Mouse (Mus musculus): ENCODE results near the gene Krt7. TPM values are rescaled to one million over a fixed set of nuclear protein-coding genes. Genes with fewer than 3 reads are reported as not detected.

Krt7 gene
- polyA plus RNA-seq, 2 experiments = 0.85 to 1.5 TPM

DNA sequence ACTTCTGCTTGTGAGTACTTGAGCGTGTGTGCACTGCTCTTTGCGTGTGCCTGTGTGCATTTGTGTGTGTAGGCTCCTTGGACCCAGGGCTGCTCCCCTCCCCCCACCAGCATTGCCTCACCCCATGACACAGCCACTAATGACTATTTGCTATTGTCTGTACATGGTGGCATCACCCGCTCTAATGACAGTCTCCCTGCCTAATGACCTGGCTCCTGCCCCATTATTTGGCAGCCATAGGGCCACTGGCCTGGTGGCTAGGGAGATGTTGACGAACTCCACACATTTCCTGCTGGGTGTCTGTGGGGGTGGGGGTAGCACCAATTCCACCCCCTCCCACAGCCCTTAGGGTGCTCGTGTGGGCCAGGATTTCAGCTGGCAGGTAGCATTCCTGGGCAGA lies 32.2 kb upstream of the Krt7 start:
- no peak overlapping the region for H3K27ac ChIP-seq

DNA sequence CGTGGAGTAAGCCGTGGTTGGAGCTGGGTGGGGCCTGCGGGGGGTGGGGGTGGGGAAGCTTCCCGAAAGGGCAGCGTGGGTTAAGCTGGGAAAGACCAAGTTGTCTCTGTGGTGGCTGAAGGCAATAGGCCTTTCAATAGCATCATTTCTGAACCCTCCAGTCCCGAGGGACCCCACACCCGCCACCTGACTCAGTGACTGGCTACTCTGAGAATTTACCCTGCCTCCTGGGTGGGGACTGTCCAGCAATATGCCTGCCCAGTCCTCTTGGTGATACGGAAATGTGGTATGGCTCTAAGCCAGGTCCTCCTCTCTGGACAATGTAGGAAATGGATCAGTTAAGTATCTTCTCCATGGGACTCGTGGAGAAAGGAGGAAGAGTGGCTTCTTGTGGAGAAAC lies 29.1 kb upstream of the Krt7 start:
- ATAC-seq (ENCODE audit: insufficient read depth) = no peak
- Histone ChIP-seq H3K4me1 (replicated peaks; ENCODE audit: control insufficient read depth in 2 of 2, insufficient read depth in 2 of 2, low read length in 1 of 2) (0 out of 4 replicates have a peak, but pooled peaks cover 0 to 2% of the 10 kb centered on the region in 2 experiments), H3K36me3 (replicated peaks; ENCODE audit: control insufficient read depth, insufficient read depth, low read depth) (no peaks in the 10 kb centered on the region), H3K9ac (replicated peaks) (no peak overlapping the region), H3K4me3 (ENCODE audit: insufficient read depth in 1 of 2, low read depth in 2 of 2, low read length in 2 of 2) (no peak overlapping the region), H3K27ac (no peak overlapping the region), H3K9me3 (ENCODE audit: control insufficient read depth, low read length) (no peaks in the 10 kb centered on the region), H3K4me2 (ENCODE audit: low read depth) (no peak overlapping the region), H3K27me3 (ENCODE audit: control insufficient read depth, insufficient read depth, low read length) (no peaks in the 10 kb centered on the region)
- no peak for DNase-seq (ENCODE audit: low read depth in 3 of 3, low spot score in 3 of 3)
- TF ChIP-seq EP300 (IDR thresholded peaks at IDR 0.05; ENCODE audit: low read depth) = no peak
- no peak for TF ChIP-seq CTCF (IDR thresholded peaks at IDR 0.05; ENCODE audit: low read depth)
- 39% methylated on average over 9 of the region's 9 CpGs for WGBS (ENCODE audit: insufficient replicate concordance)

More for the DNA sequence above, 32.2 kb upstream of the Krt7 start:
- Histone ChIP-seq H3K9ac (replicated peaks) (no peak overlapping the region), H3K4me2 (ENCODE audit: low read depth) (no peak overlapping the region), H3K36me3 (replicated peaks; ENCODE audit: control insufficient read depth, insufficient read depth, low read depth) (no peaks in the 10 kb centered on the region), H3K4me1 (replicated peaks; ENCODE audit: control insufficient read depth in 2 of 2, insufficient read depth in 2 of 2, low read length in 1 of 2) (peaks cover 0 to 5% of the 10 kb centered on the region in 2 experiments; a peak in 1 of 4 replicates), H3K27me3 (ENCODE audit: control insufficient read depth, insufficient read depth, low read length) (no peaks in the 10 kb centered on the region), H3K9me3 (ENCODE audit: control insufficient read depth, low read length) (no peaks in the 10 kb centered on the region), H3K4me3 (ENCODE audit: insufficient read depth in 1 of 2, low read depth in 2 of 2, low read length in 2 of 2) (no peak overlapping the region)
- TF ChIP-seq EP300 (IDR thresholded peaks at IDR 0.05; ENCODE audit: low read depth) = no peak
- no peak for TF ChIP-seq CTCF (IDR thresholded peaks at IDR 0.05; ENCODE audit: low read depth)
- 65% methylated on average over 5 of the region's 5 CpGs for WGBS (ENCODE audit: insufficient replicate concordance)
- ATAC-seq (ENCODE audit: insufficient read depth) (no peak), DNase-seq (ENCODE audit: low read depth in 3 of 3, low spot score in 3 of 3) (no peak)

DNA sequence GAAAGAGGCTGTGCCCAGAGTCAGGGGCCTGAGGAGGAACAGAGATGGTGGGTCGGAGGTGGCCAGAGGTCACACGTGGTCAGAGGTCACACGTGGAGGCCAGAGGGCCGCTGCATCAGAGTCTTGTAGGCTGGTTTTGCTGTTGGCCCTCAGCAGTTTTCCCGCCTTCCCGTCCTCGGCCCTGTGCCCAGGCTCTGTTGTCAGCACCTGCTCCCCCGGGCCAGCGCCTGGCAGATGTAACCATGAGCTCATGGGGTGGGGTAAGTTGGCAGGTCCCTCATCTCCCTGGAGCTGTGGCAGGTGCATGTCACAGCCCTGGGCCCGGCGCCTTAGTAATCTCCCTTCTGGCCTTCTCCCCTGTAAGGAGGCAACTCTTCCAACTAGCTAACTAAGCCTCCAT lies 28.0 kb upstream of the Krt7 start:
- WGBS (ENCODE audit: insufficient replicate concordance) = 74% methylated on average over 11 of the region's 11 CpGs
- no peak overlapping the region for H3K9ac ChIP-seq (replicated peaks)
- ATAC-seq (ENCODE audit: insufficient read depth) = no peak
- no peak overlapping the region for H3K4me2 ChIP-seq (ENCODE audit: low read depth)
- no peak overlapping the region for H3K27ac ChIP-seq
- TF ChIP-seq EP300 (IDR thresholded peaks at IDR 0.05; ENCODE audit: low read depth) (no peak), CTCF (IDR thresholded peaks at IDR 0.05; ENCODE audit: low read depth) (no peak)
- H3K36me3 ChIP-seq (replicated peaks; ENCODE audit: control insufficient read depth, insufficient read depth, low read depth) = no peaks in the 10 kb centered on the region
- no peaks in the 10 kb centered on the region for H3K9me3 ChIP-seq (ENCODE audit: control insufficient read depth, low read length)
- no peak overlapping the region for H3K4me3 ChIP-seq (ENCODE audit: insufficient read depth in 1 of 2, low read depth in 2 of 2, low read length in 2 of 2)
- H3K4me1 ChIP-seq (replicated peaks; ENCODE audit: control insufficient read depth in 2 of 2, insufficient read depth in 2 of 2, low read length in 1 of 2) = 0 out of 4 replicates have a peak, but pooled peaks cover 0 to 2% of the 10 kb centered on the region in 2 experiments
- no peaks in the 10 kb centered on the region for H3K27me3 ChIP-seq (ENCODE audit: control insufficient read depth, insufficient read depth, low read length)
- no peak for DNase-seq (ENCODE audit: low read depth in 3 of 3, low spot score in 3 of 3)

DNA sequence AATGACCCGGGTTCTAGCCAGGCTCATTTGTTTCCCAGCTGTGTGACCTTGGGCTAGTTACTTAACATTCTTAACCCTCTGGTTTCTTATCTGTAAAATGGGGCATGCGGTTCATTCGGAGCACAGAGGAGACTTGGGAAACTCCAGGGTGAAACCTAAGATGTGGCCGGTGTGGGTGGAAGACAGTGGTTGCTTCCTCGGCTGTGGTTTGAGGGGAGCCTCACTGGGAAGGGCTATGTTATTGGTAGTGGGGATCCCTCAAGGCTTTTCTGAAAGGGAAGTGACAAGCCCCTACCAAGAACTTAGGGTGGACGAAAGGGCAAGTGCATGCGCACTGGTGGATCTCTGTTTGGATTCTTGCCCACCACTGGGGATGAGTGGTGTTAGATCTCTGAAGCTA lies 26.2 kb upstream of the Krt7 start:
- Histone ChIP-seq H3K9me3 (ENCODE audit: control insufficient read depth, low read length) (no peaks in the 10 kb centered on the region), H3K27ac (no peak overlapping the region), H3K9ac (replicated peaks) (no peak overlapping the region), H3K4me2 (ENCODE audit: low read depth) (no peak overlapping the region), H3K4me1 (replicated peaks; ENCODE audit: control insufficient read depth in 2 of 2, insufficient read depth in 2 of 2, low read length in 1 of 2) (0 out of 4 replicates have a peak, but pooled peaks cover 0 to 2% of the 10 kb centered on the region in 2 experiments), H3K27me3 (ENCODE audit: control insufficient read depth, insufficient read depth, low read length) (no peaks in the 10 kb centered on the region), H3K36me3 (replicated peaks; ENCODE audit: control insufficient read depth, insufficient read depth, low read depth) (no peaks in the 10 kb centered on the region), H3K4me3 (ENCODE audit: insufficient read depth in 1 of 2, low read depth in 2 of 2, low read length in 2 of 2) (no peak overlapping the region)
- ATAC-seq (ENCODE audit: insufficient read depth) = no peak
- 46% methylated on average over 7 of the region's 7 CpGs for WGBS (ENCODE audit: insufficient replicate concordance)
- no peak for TF ChIP-seq CTCF (IDR thresholded peaks at IDR 0.05; ENCODE audit: low read depth)
- no peak for TF ChIP-seq EP300 (IDR thresholded peaks at IDR 0.05; ENCODE audit: low read depth)
- no peak for DNase-seq (ENCODE audit: low read depth in 3 of 3, low spot score in 3 of 3)

DNA sequence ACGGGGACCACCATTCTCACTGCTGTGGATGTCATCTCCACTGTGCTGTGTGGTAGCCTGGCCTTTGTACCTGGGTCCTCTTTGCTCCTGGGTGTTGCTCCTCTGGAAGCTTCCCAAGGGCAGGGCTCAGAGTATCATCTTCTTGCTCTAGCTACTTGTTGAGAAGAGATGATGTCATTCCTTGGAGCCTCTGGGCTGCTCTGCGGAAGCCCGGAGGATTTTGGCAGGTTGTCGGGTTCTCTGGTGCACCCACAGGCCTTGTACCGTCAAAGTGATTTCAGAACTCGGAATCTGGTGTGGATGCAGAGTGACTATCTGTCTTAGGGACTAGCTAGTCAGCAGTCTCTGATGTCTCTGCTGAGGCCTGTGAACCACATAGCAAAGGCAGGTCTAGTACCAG lies 25.8 kb upstream of the Krt7 start:
- TF ChIP-seq EP300 (IDR thresholded peaks at IDR 0.05; ENCODE audit: low read depth) (no peak), CTCF (IDR thresholded peaks at IDR 0.05; ENCODE audit: low read depth) (no peak)
- Histone ChIP-seq H3K27me3 (ENCODE audit: control insufficient read depth, insufficient read depth, low read length) (no peaks in the 10 kb centered on the region), H3K36me3 (replicated peaks; ENCODE audit: control insufficient read depth, insufficient read depth, low read depth) (no peaks in the 10 kb centered on the region), H3K4me2 (ENCODE audit: low read depth) (no peak overlapping the region), H3K9ac (replicated peaks) (no peak overlapping the region), H3K27ac (no peak overlapping the region), H3K4me1 (replicated peaks; ENCODE audit: control insufficient read depth in 2 of 2, insufficient read depth in 2 of 2, low read length in 1 of 2) (0 out of 4 replicates have a peak, but pooled peaks cover 0 to 2% of the 10 kb centered on the region in 2 experiments), H3K4me3 (ENCODE audit: insufficient read depth in 1 of 2, low read depth in 2 of 2, low read length in 2 of 2) (no peak overlapping the region), H3K9me3 (ENCODE audit: control insufficient read depth, low read length) (no peaks in the 10 kb centered on the region)
- DNase-seq (ENCODE audit: low read depth in 3 of 3, low spot score in 3 of 3) (no peak), ATAC-seq (ENCODE audit: insufficient read depth) (no peak)
- WGBS (ENCODE audit: insufficient replicate concordance) = 63% methylated on average over 6 of the region's 6 CpGs
